Comparison of ENCODE assay signal across 10 mouse cellular contexts in genomic region chr9:42428060-42428924, GRCm38 (mm10). TPM values are rescaled to one million over a fixed set of nuclear protein-coding genes. Genes with fewer than 3 reads are reported as not detected.
A peak's percentile ranks its signal among the peaks of the same experiment; 100 is the strongest.
DNase-seq lines count a peak whose midpoint lies in the region; ATAC-seq and TF ChIP-seq lines count a peak whose summit lies in the region.
"Had no signal": no experiment of that assay in that cellular context is flagged by ENCODE, and none has a peak within 500 bp of the region (broad histone marks: within the 10 kb centered on the region; RNA-seq: fewer than 3 reads in every experiment).

No protein-coding gene starts in this region.

- dilution Hi-C loops in CH12.LX (cut with MboI; ENCODE audit: extremely low pct_ligation_motif_present, extremely low pct_unique_long_range_greater_than_20kb, low sequenced_read_pairs) = no loop called here

- H3K4me3 ChIP-seq in gastrocnemius, adult 2 months = peak overlapping the region; percentile 5; the same call in 1 of the 2 replicates
- H3K4me3 ChIP-seq in CH12.LX (replicated peaks in 1 of 3; ENCODE audit: low read depth in 2 of 3, low read length in 2 of 3, poor library complexity in 1 of 3) = no peak overlapping the region
- H3K4me3 ChIP-seq in heart, embryonic 15.5 days = no peak overlapping the region
- no peak overlapping the region for H3K4me3 ChIP-seq in liver, embryonic 14.5 days (ENCODE audit: insufficient read depth in 1 of 2, low read depth in 2 of 2, low read length in 2 of 2)
- H3K4me3 ChIP-seq: embryonic facial prominence, embryonic 15.5 days; midbrain, embryonic 12.5 days had no signal

- no peak for TF ChIP-seq POLR2A in CH12.LX (IDR thresholded peaks at IDR 0.05; ENCODE audit: low read depth, low read length)

- peak; percentile 70 for ATAC-seq in heart, embryonic 15.5 days (replicated peaks; ENCODE audit: insufficient number of reproducible peaks, insufficient read depth, low FRiP score, low read depth)
- 0 out of 2 replicates have a peak, but pooled peaks have one; percentile 34 for ATAC-seq in liver, embryonic 14.5 days (ENCODE audit: insufficient read depth)

- peaks cover 18 to 68% of the 10 kb centered on the region in 2 experiments for H3K36me3 ChIP-seq in CH12.LX (replicated peaks in 1 of 2; ENCODE audit: control insufficient read depth in 1 of 2, insufficient read depth in 1 of 2, low read length in 1 of 2)
- H3K36me3 ChIP-seq in heart, embryonic 15.5 days = no peaks in the 10 kb centered on the region
- H3K36me3 ChIP-seq in liver, embryonic 14.5 days (replicated peaks; ENCODE audit: control insufficient read depth, insufficient read depth, low read depth) = peaks cover 32% of the 10 kb centered on the region
- H3K36me3 ChIP-seq: embryonic facial prominence, embryonic 15.5 days had no signal

- WGBS in heart, embryonic 15.5 days = 67% methylated on average over 12 of the region's 12 CpGs
- WGBS in liver, embryonic 14.5 days (ENCODE audit: insufficient replicate concordance) = 42% methylated on average over 12 of the region's 12 CpGs

- no peaks in the 10 kb centered on the region for H3K27me3 ChIP-seq in CH12.LX (replicated peaks)
- H3K27me3 ChIP-seq in heart, embryonic 15.5 days = no peaks in the 10 kb centered on the region
- H3K27me3 ChIP-seq in liver, embryonic 14.5 days (ENCODE audit: control insufficient read depth, insufficient read depth, low read length) = no peaks in the 10 kb centered on the region
- H3K27me3 ChIP-seq: embryonic facial prominence, embryonic 15.5 days; midbrain, embryonic 12.5 days had no signal

- intact Hi-C loops in gastrocnemius, adult 2 months (cut with DNase I) = no loop called here
- intact Hi-C loops in gastrocnemius, postnatal 14 days (cut with DNase I; ENCODE audit: low total_unique reads) = no loop called here

- no peak overlapping the region for H3K4me2 ChIP-seq in CH12.LX (ENCODE audit: insufficient read depth, low read depth, poor library complexity, severe bottlenecking)
- no peak overlapping the region for H3K4me2 ChIP-seq in heart, embryonic 15.5 days
- H3K4me2 ChIP-seq in liver, embryonic 14.5 days (ENCODE audit: low read depth) = no peak overlapping the region
- H3K4me2 ChIP-seq: embryonic facial prominence, embryonic 15.5 days; midbrain, embryonic 12.5 days had no signal

- in situ Hi-C loops in CH12.LX (cut with MboI; ENCODE audit: low pct_ligation_motif_present, low pct_unique_long_range_greater_than_20kb, low sequenced_read_pairs) = no loop called here

- no peak for TF ChIP-seq RAD21 in CH12.LX (IDR thresholded peaks at IDR 0.05; ENCODE audit: low read depth, low read length)

- no peak for TF ChIP-seq EP300 in CH12.LX (IDR thresholded peaks at IDR 0.05; ENCODE audit: low read length)
- TF ChIP-seq EP300 in liver, embryonic 14.5 days (IDR thresholded peaks at IDR 0.05; ENCODE audit: low read depth) = no peak

- peaks cover 0 to 8% of the 10 kb centered on the region in 2 experiments; a peak in 1 of 4 replicates for H3K4me1 ChIP-seq in CH12.LX (ENCODE audit: control insufficient read depth in 1 of 2, insufficient read depth in 2 of 2)
- no peaks in the 10 kb centered on the region; the same call in 1 of the 2 replicates for H3K4me1 ChIP-seq in heart, embryonic 15.5 days (replicated peaks)
- peaks cover 0 to 8% of the 10 kb centered on the region in 2 experiments; a peak in 2 of 4 replicates for H3K4me1 ChIP-seq in liver, embryonic 14.5 days (replicated peaks; ENCODE audit: control insufficient read depth in 2 of 2, insufficient read depth in 2 of 2, low read length in 1 of 2)
- H3K4me1 ChIP-seq: embryonic facial prominence, embryonic 15.5 days had no signal

- H3K9ac ChIP-seq in CH12.LX (ENCODE audit: insufficient read depth, low read depth) = no peak overlapping the region
- H3K9ac ChIP-seq in heart, embryonic 15.5 days = no peak overlapping the region
- no peak overlapping the region for H3K9ac ChIP-seq in liver, embryonic 14.5 days (replicated peaks)
- H3K9ac ChIP-seq: embryonic facial prominence, embryonic 15.5 days; midbrain, embryonic 12.5 days had no signal

- no peaks in the 10 kb centered on the region for H3K9me3 ChIP-seq in CH12.LX (replicated peaks; ENCODE audit: low read length)
- no peaks in the 10 kb centered on the region for H3K9me3 ChIP-seq in heart, embryonic 15.5 days (replicated peaks)
- no peaks in the 10 kb centered on the region for H3K9me3 ChIP-seq in liver, embryonic 14.5 days (ENCODE audit: control insufficient read depth, low read length)
- H3K9me3 ChIP-seq: embryonic facial prominence, embryonic 15.5 days; midbrain, embryonic 12.5 days had no signal

- no peak for TF ChIP-seq CTCF in gastrocnemius, adult 2 months (IDR thresholded peaks at IDR 0.05)
- TF ChIP-seq CTCF in CH12.LX (conservative IDR thresholded peaks at IDR 0.05 in 1 of 2, IDR thresholded peaks at IDR 0.05 in 1 of 2; ENCODE audit: low read depth in 2 of 2, low read length in 2 of 2) = no peak
- TF ChIP-seq CTCF in liver, embryonic 14.5 days (IDR thresholded peaks at IDR 0.05; ENCODE audit: low read depth) = no peak

- H3K27ac ChIP-seq in gastrocnemius, adult 2 months = peak overlapping the region; percentile 46; the same call in 1 of the 2 replicates
- H3K27ac ChIP-seq in CH12.LX (ENCODE audit: insufficient read depth, low read depth) = no peak overlapping the region
- 0 out of 2 replicates have a peak overlapping the region, but pooled peaks have one; percentile 16 for H3K27ac ChIP-seq in heart, embryonic 15.5 days
- no peak overlapping the region for H3K27ac ChIP-seq in liver, embryonic 14.5 days
- H3K27ac ChIP-seq: embryonic facial prominence, embryonic 15.5 days; midbrain, embryonic 12.5 days had no signal

- DNase-seq in gastrocnemius, adult 2 months = no peak
- DNase-seq in gastrocnemius, postnatal 4 days (ENCODE audit: low spot score in 2 of 2) = no peak
- DNase-seq in CH12.LX (ENCODE audit: extremely low read depth) = peak; percentile 13
- no peak for DNase-seq in liver, embryonic 14.5 days (ENCODE audit: low read depth in 3 of 3, low spot score in 3 of 3)
- peak; percentile 74 for DNase-seq in thymus, postnatal 14 days
- DNase-seq in gastrocnemius, postnatal 14 days = no peak
- DNase-seq in urinary bladder, postnatal 4 days (ENCODE audit: low spot score in 2 of 2) = no peak

- H3K79me2 ChIP-seq in CH12.LX (replicated peaks; ENCODE audit: control insufficient read depth, extremely low read depth, insufficient read depth, poor library complexity, severe bottlenecking) = no peaks in the 10 kb centered on the region

TF ChIP-seq in CH12.LX, 34 proteins besides CTCF, POLR2A, EP300 and RAD21:
- TF ChIP-seq CHD2 (IDR thresholded peaks at IDR 0.05; ENCODE audit: low read length) (no peak), USF1 (IDR thresholded peaks at IDR 0.05; ENCODE audit: low read depth, low read length) (no peak), USF2 (conservative IDR thresholded peaks at IDR 0.05; ENCODE audit: low read depth, low read length) (no peak), MAZ (IDR thresholded peaks at IDR 0.05; ENCODE audit: low read depth, low read length) (no peak), POLR2AphosphoS2 (IDR thresholded peaks at IDR 0.05; ENCODE audit: low read depth, low read length) (no peak), JUN (IDR thresholded peaks at IDR 0.05; ENCODE audit: insufficient read depth, low read depth, low read length) (no peak), ZNF384 (IDR thresholded peaks at IDR 0.05; ENCODE audit: low read depth, low read length) (no peak), RCOR1 (conservative IDR thresholded peaks at IDR 0.05; ENCODE audit: low read depth, low read length) (no peak)

RNA-seq across cellular contexts. Expression of gene Tecta, which starts 28.6 kb away (rescaled TPM):
- total RNA-seq in gastrocnemius, adult 2 months (2021) = 1 to 10 TPM in 1 of 2 experiments, under 1 TPM in 1; 0.77 to 1.2 TPM
- under 1 TPM; 0.21 to 0.22 TPM for total RNA-seq in gastrocnemius, postnatal 4 days (2021)
- 0.04 TPM in 1 of 2 replicates, not detected in the other for total RNA-seq in CH12.LX (2012; rRNA removed)
- total RNA-seq in CH12.LX (2014; rRNA removed) = not detected in 2 replicates
- polyA plus RNA-seq in CH12.LX (2012; ENCODE audit: insufficient read length, low read depth) = 0.09 TPM in 1 of 2 replicates, not detected in the other
- polyA plus RNA-seq in heart, embryonic 15.5 days (2015; fragmentation: Nextera tagmentation; extraction: Ambion mirVana) = 0.04 and 0.10 TPM in 2 replicates
- polyA plus RNA-seq in liver, embryonic 14.5 days (2012; rRNA removed) = 0.28 and 0.29 TPM in 2 replicates
- polyA plus RNA-seq in liver, embryonic 14.5 days (2014; fragmentation: Nextera tagmentation; extraction: Ambion mirVana) = 0.03 and 0.05 TPM in 2 replicates
- total RNA-seq in gastrocnemius, postnatal 14 days (2021) = under 1 TPM; 0.11 to 0.27 TPM

Comparison
In these comparisons a context has a peak if more than half of its experiments do, and no peak if none do; other contexts are left out.
1. DNase-seq: peak in CH12.LX (single experiment) and thymus, postnatal 14 days (single experiment); none in gastrocnemius, adult 2 months (single experiment), gastrocnemius, postnatal 4 days (0 of 2), liver, embryonic 14.5 days (0 of 3), gastrocnemius, postnatal 14 days (single experiment) and urinary bladder, postnatal 4 days (0 of 2).
2. H3K27ac ChIP-seq: peak in gastrocnemius, adult 2 months (single experiment) and heart, embryonic 15.5 days (single experiment); none in CH12.LX (single experiment) and liver, embryonic 14.5 days (single experiment).